Mouse (Mus musculus) thymus, postnatal 25 days (tissue): Measurements from ENCODE around the gene Frmd7.

Experiments used
- DNase-seq: peaks from one replicate; pipeline ENCODE4 v3.0.0; 2022

The Frmd7 gene

GRCm38 (mm10) chrX:50942610-50943009 is at the start of gene Frmd7:
Gene Frmd7, minus strand, starts transcription at chrX:50942710.
- no peak for DNase-seq

- no peak for DNase-seq
Observed at GRCm38 (mm10) chrX:50991324-50991723, 48.8 kb upstream of the Frmd7 start.

GRCm38 (mm10) chrX:50989940-50990339 is 47.4 kb upstream of the Frmd7 start:
- DNase-seq = no peak

GRCm38 (mm10) chrX:50988581-50988980 is 46.1 kb upstream of the Frmd7 start:
- DNase-seq = no peak

GRCm38 (mm10) chrX:50978428-50978827 is 35.9 kb upstream of the Frmd7 start:
- DNase-seq = no peak

- no peak for DNase-seq
Observed at GRCm38 (mm10) chrX:50972145-50972544, 29.6 kb upstream of the Frmd7 start.

GRCm38 (mm10) chrX:50969907-50970306 is 27.4 kb upstream of the Frmd7 start:
- no peak for DNase-seq

- DNase-seq = no peak
Observed at GRCm38 (mm10) chrX:50968157-50968932, 25.8 kb upstream of the Frmd7 start.

- no peak for DNase-seq
Observed at GRCm38 (mm10) chrX:50965157-50965556, 22.6 kb upstream of the Frmd7 start.

GRCm38 (mm10) chrX:50962955-50963354 is 20.4 kb upstream of the Frmd7 start:
- no peak for DNase-seq

- DNase-seq = no peak
Observed at GRCm38 (mm10) chrX:50948633-50949032, 6.1 kb upstream of the Frmd7 start.

GRCm38 (mm10) chrX:50948116-50948515 is 5.6 kb upstream of the Frmd7 start:
- no peak for DNase-seq

GRCm38 (mm10) chrX:50937117-50937516 is 5.4 kb downstream of the Frmd7 start:
- DNase-seq = no peak

GRCm38 (mm10) chrX:50930309-50930708 is 12.2 kb downstream of the Frmd7 start:
- DNase-seq = no peak

- DNase-seq = no peak
Observed at GRCm38 (mm10) chrX:50926893-50927545, 15.5 kb downstream of the Frmd7 start.

- peak; percentile 11 for DNase-seq
Observed at GRCm38 (mm10) chrX:50924629-50925364, 17.7 kb downstream of the Frmd7 start.

- DNase-seq = no peak
Observed at GRCm38 (mm10) chrX:50918754-50919153, 23.8 kb downstream of the Frmd7 start.

- DNase-seq = no peak
Observed at GRCm38 (mm10) chrX:50917389-50917788, 25.1 kb downstream of the Frmd7 start.

GRCm38 (mm10) chrX:50909915-50910314 is 32.6 kb downstream of the Frmd7 start:
- no peak for DNase-seq

GRCm38 (mm10) chrX:50903497-50903896 is 39.0 kb downstream of the Frmd7 start:
- DNase-seq = no peak

- no peak for DNase-seq
Observed at GRCm38 (mm10) chrX:50887999-50888398, 54.5 kb downstream of the Frmd7 start.

- DNase-seq = no peak
Observed at GRCm38 (mm10) chrX:50874246-50875002, 68.1 kb downstream of the Frmd7 start.

GRCm38 (mm10) chrX:50864734-50865133 is 77.8 kb downstream of the Frmd7 start:
- no peak for DNase-seq
